Mouse (Mus musculus) hindbrain, embryonic 11.5 days (tissue): Measurements from ENCODE around the gene Prss53. TPM values are rescaled to one million over a fixed set of nuclear protein-coding genes. Genes with fewer than 3 reads are reported as not detected.
A peak's percentile ranks its signal among the peaks of the same experiment; 100 is the strongest.

Experiments
- ATAC-seq: fragments of 200-750 bp; cut with Nextera tagmentation; 2 replicates; pipeline ENCODE4 v1.8.0; 2017; ENCODE audit warnings: mild to moderate bottlenecking, moderate TSS enrichment, moderate library complexity; ENCODE audit not compliant: low FRiP score
- DNase-seq: peaks from one replicate; pipeline ENCODE4 v3.0.0-alpha.2; 2015; ENCODE audit warnings: low spot score
- H3K27ac ChIP-seq: fragments of 300-500 bp; sonication (generic); 2 replicates; pipeline ENCODE4 v1.5.1; 2014; ENCODE audit warnings: mild to moderate bottlenecking, low read depth, low read length
- H3K27me3 ChIP-seq: fragments of 300-500 bp; sonication (generic); 2 replicates; pipeline ENCODE4 v1.6.1; 2014; ENCODE audit warnings: mild to moderate bottlenecking, low read length, moderate library complexity, mixed read lengths; ENCODE audit not compliant: control insufficient read depth, insufficient read depth
- H3K36me3 ChIP-seq: fragments of 300-500 bp; sonication (generic); 2 replicates; pipeline ENCODE4 v1.6.1; 2014; ENCODE audit warnings: mild to moderate bottlenecking, low read length, moderate library complexity, mixed read lengths; ENCODE audit not compliant: control insufficient read depth, insufficient read depth
- H3K4me1 ChIP-seq: fragments of 300-500 bp; sonication (generic); replicated peaks from 2 replicates; pipeline ENCODE4 v1.6.1; 2014; ENCODE audit warnings: low read length, mixed read lengths; ENCODE audit not compliant: control insufficient read depth, insufficient read depth
- H3K4me2 ChIP-seq: fragments of 300-500 bp; sonication (generic); replicated peaks from 2 replicates; pipeline ENCODE4 v1.6.1; 2014; ENCODE audit warnings: mild to moderate bottlenecking, low read depth, low read length
- H3K4me3 ChIP-seq: fragments of 300-500 bp; sonication (generic); 2 replicates; pipeline ENCODE4 v1.5.1; 2014; ENCODE audit warnings: low read depth, low read length
- H3K9ac ChIP-seq: fragments of 300-500 bp; sonication (generic); 2 replicates; pipeline ENCODE4 v1.6.1; 2014; ENCODE audit warnings: low read depth, low read length
- H3K9me3 ChIP-seq: fragments of 300-500 bp; sonication (generic); 2 replicates; pipeline ENCODE4 v1.6.1; 2016; ENCODE audit warnings: low read length; ENCODE audit not compliant: control insufficient read depth
- WGBS: fragments of 180-500 bp; shearing (Covaris S2); extraction: QIAGEN DNeasy Blood & Tissue Kit; methylation state at CpG from one replicate; pipeline ENCODE4 v1.1.7; 2014; 5-methylcytosine and 5-hydroxymethylcytosine counted together
- polyA plus RNA-seq: library from polyadenylated mRNA; unstranded; fragments of >200 nt; fragmentation: Nextera tagmentation; extraction: Ambion mirVana; gene quantifications from 2 replicates; pipeline ENCODE4 v1.2.1, GENCODE M21; 2014

Prss53 gene
- polyA plus RNA-seq, 1 experiment from 2014 or later: 0.59 TPM

GRCm38 (mm10) chr7:127875627-127876001, 15.2 kb downstream of the Prss53 start:
- Histone ChIP-seq H3K9me3 (no peaks in the 10 kb centered on the region), H3K4me2 (peak overlapping the region; percentile 69), H3K4me1 (peaks cover 6% of the 10 kb centered on the region), H3K9ac (peak overlapping the region; percentile 98), H3K4me3 (peak overlapping the region; percentile 68), H3K27ac (peak overlapping the region; percentile 99), H3K36me3 (peaks cover 18% of the 10 kb centered on the region), H3K27me3 (no peaks in the 10 kb centered on the region)
- WGBS: 1% methylated on average over 42 of the region's 43 CpGs
- DNase-seq (peak; percentile 99), ATAC-seq (peak; percentile 94)

- Histone ChIP-seq H3K27me3 (no peaks in the 10 kb centered on the region), H3K9me3 (no peaks in the 10 kb centered on the region), H3K4me2 (peak overlapping the region; percentile 47), H3K36me3 (peaks cover 12% of the 10 kb centered on the region), H3K27ac (peak overlapping the region; percentile 99), H3K4me1 (peaks cover 6% of the 10 kb centered on the region), H3K9ac (peak overlapping the region; percentile 98), H3K4me3 (peak overlapping the region; percentile 68)
- peak; percentile 37; the same call in 1 of the 2 replicates for ATAC-seq
- DNase-seq: no peak
- 5% methylated on average over 20 of the region's 20 CpGs for WGBS
Observed at GRCm38 (mm10) chr7:127874812-127875626, 15.8 kb downstream of the Prss53 start.

- DNase-seq: no peak
- Histone ChIP-seq H3K4me3 (no peak overlapping the region), H3K27ac (no peak overlapping the region), H3K36me3 (peaks cover 12% of the 10 kb centered on the region), H3K9ac (no peak overlapping the region), H3K9me3 (no peaks in the 10 kb centered on the region), H3K4me1 (peaks cover 4% of the 10 kb centered on the region; the same call in 1 of the 2 replicates), H3K27me3 (no peaks in the 10 kb centered on the region), H3K4me2 (no peak overlapping the region)
- ATAC-seq: no peak
- 82% methylated on average over 5 of the region's 5 CpGs for WGBS
Observed at GRCm38 (mm10) chr7:127870136-127870821, 20.5 kb downstream of the Prss53 start.

GRCm38 (mm10) chr7:127869149-127869810, 21.5 kb downstream of the Prss53 start:
- no peak overlapping the region for H3K27ac ChIP-seq

GRCm38 (mm10) chr7:127867641-127868040, 23.1 kb downstream of the Prss53 start:
- Histone ChIP-seq H3K9ac (no peak overlapping the region), H3K27ac (no peak overlapping the region), H3K4me2 (no peak overlapping the region), H3K36me3 (peaks cover 12% of the 10 kb centered on the region), H3K4me1 (no peaks in the 10 kb centered on the region), H3K9me3 (no peaks in the 10 kb centered on the region), H3K27me3 (no peaks in the 10 kb centered on the region), H3K4me3 (no peak overlapping the region)
- 98% methylated on average over 18 of the region's 18 CpGs for WGBS
- no peak for ATAC-seq
- no peak for DNase-seq

More at GRCm38 (mm10) chr7:127869149-127869810, 21.5 kb downstream of the Prss53 start:
- H3K4me2 ChIP-seq: no peak overlapping the region
- H3K4me1 ChIP-seq: peaks cover 4% of the 10 kb centered on the region; the same call in 1 of the 2 replicates
- peaks cover 12% of the 10 kb centered on the region for H3K36me3 ChIP-seq
- H3K9me3 ChIP-seq: no peaks in the 10 kb centered on the region
- no peak overlapping the region for H3K9ac ChIP-seq
- DNase-seq (no peak), ATAC-seq (no peak)
- H3K4me3 ChIP-seq: no peak overlapping the region
- WGBS: 92% methylated on average over 3 of the region's 3 CpGs
- no peaks in the 10 kb centered on the region for H3K27me3 ChIP-seq

- DNase-seq (no peak), ATAC-seq (no peak)
- Histone ChIP-seq H3K4me1 (no peaks in the 10 kb centered on the region), H3K27ac (no peak overlapping the region), H3K36me3 (peaks cover 12% of the 10 kb centered on the region), H3K9me3 (no peaks in the 10 kb centered on the region), H3K27me3 (no peaks in the 10 kb centered on the region), H3K4me2 (no peak overlapping the region), H3K4me3 (no peak overlapping the region), H3K9ac (no peak overlapping the region)
- WGBS: 93% methylated on average over 12 of the region's 12 CpGs
Observed at GRCm38 (mm10) chr7:127866434-127866833, 24.3 kb downstream of the Prss53 start.

GRCm38 (mm10) chr7:127858258-127858657, 32.5 kb downstream of the Prss53 start:
- Histone ChIP-seq H3K4me2 (no peak overlapping the region), H3K27ac (no peak overlapping the region), H3K9ac (no peak overlapping the region), H3K27me3 (no peaks in the 10 kb centered on the region), H3K36me3 (no peaks in the 10 kb centered on the region), H3K9me3 (no peaks in the 10 kb centered on the region), H3K4me3 (no peak overlapping the region), H3K4me1 (no peaks in the 10 kb centered on the region)
- 95% methylated on average over 6 of the region's 6 CpGs for WGBS
- DNase-seq: no peak
- no peak for ATAC-seq

- ATAC-seq: no peak
- no peak for DNase-seq
- 78% methylated on average over 5 of the region's 5 CpGs for WGBS
- no peak overlapping the region for H3K4me3 ChIP-seq
- H3K9ac ChIP-seq: no peak overlapping the region
- no peaks in the 10 kb centered on the region for H3K9me3 ChIP-seq
- H3K4me2 ChIP-seq: no peak overlapping the region
- no peaks in the 10 kb centered on the region for H3K36me3 ChIP-seq
- no peaks in the 10 kb centered on the region for H3K27me3 ChIP-seq
- no peak overlapping the region for H3K27ac ChIP-seq
- H3K4me1 ChIP-seq: no peaks in the 10 kb centered on the region
Observed at GRCm38 (mm10) chr7:127850906-127851305, 39.9 kb downstream of the Prss53 start.
